Mouse (Mus musculus) retina, embryonic 14.5 days (tissue): ENCODE results near the gene Eif5b.
"Not testable (repeated sequence)": the region's sequence is repeated elsewhere in the genome, so short reads cannot be mapped to it uniquely, and the experiment has no call there.

Source experiments
- DNase-seq: peaks from one replicate; pipeline ENCODE4 v3.0.0-alpha.2; 2015; ENCODE audit warnings: low spot score

Eif5b gene

GRCm38 (mm10) chr1:38003046-38003445 lies 5.2 kb downstream of the Eif5b start:
- DNase-seq: no peak

DNA sequence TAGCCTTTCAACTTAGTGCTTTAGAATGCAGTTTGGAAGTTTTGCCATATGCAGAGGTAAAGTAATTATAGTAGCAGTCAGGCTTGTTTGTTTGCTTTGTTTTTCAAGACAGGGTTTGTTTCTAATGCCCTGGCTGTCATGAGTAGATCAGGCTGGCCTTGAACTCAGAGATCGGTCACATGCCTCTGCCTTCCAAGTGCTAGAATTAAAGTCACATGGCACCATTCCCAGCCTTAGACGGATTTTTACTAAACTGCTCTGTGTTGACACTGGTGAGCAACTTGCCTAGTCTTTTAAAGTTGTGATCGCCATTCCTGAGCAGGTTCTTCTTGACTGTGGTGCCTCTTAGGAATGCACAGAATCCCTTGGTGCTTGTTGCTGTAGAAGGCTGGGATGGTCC lies 8.9 kb downstream of the Eif5b start:
- no peak for DNase-seq

- DNase-seq: no peak
Measured at GRCm38 (mm10) chr1:38011647-38012046, 13.8 kb downstream of the Eif5b start.

- no peak for DNase-seq
Measured at GRCm38 (mm10) chr1:38012104-38012503, 14.3 kb downstream of the Eif5b start.

- DNase-seq: no peak
Measured at GRCm38 (mm10) chr1:38012509-38012908, 14.7 kb downstream of the Eif5b start.

- DNase-seq: no peak
Measured at GRCm38 (mm10) chr1:38014551-38015203, 16.9 kb downstream of the Eif5b start.

DNA sequence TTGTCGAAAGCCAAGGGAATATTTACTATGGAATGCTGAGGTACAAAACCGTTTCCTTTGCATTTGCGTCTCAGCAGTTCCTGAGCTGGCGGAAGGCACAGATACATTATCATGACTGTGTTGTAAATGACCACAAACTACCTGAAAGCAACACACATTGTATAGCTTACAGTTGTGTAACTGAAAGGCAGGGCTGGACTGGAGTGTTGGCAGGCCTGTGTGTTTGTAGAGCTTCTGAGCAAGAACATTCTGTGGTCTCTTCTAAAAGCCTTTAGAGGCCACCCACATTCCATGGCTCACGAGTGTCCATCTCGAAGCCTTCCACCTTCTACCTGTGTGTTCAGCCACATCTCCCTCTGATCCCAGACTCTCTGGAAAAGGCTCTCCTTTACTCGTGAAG lies 29.5 kb downstream of the Eif5b start:
- no peak for DNase-seq

DNA sequence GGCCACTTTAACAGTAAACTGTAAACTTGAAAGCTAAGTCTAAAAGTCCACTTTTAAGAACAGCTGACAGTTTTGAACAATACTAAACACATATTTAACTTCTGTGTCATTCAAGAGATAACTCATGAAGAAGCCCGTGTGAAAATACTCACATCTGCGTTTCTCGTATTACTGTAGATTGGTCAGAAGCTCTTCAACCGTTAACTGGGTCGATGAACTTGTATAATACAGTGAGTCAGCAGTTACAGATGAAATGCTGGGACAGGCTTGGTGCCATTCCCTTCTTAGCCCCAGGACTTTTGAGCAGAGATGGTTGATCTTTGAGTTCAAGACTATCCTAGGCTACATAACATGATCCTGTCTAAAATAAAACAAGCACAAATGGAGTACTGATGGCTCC lies 33.6 kb downstream of the Eif5b start:
- no peak for DNase-seq

GRCm38 (mm10) chr1:38035521-38035920 lies 37.7 kb downstream of the Eif5b start:
- no peak for DNase-seq

DNA sequence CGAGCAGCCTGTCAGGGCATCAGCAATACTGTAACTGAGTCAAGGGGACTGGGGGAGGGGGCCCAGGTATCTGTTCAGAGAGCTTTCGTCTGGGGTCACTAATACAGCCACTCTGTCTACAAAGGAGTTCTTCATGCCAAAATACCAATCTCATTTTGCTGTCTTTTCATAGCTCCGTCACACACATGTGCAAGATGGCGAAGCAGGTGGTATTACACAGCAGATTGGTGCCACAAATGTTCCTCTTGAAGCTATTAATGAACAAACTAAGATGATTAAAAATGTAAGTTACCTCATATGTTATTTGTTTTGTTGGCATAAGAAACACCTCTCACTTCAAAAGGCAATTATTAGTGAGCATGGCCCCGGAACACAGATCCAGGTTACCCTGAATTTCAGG lies 39.6 kb downstream of the Eif5b start:
- no peak for DNase-seq

GRCm38 (mm10) chr1:38038898-38039297 lies 41.1 kb downstream of the Eif5b start:
- no peak for DNase-seq

DNA sequence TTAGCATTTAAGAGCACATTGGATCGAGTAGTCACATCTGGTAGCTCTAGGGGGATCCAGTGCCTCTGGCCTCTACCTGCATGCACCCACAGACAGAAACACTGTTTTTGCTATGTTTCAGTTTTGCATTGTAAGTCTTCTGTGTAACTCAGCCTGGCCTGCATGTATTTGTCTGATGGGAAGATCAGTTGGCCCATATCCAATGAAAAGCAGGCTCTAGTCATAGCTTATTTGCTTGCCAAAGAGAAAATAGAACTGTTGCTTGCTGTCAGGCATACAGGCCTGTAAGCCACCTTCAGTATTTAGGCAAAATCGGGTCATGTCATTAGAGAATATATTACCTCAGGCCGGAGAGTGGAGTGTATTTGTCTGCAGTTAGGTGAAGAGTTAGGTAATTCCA lies 50.3 kb downstream of the Eif5b start:
- no peak for DNase-seq

DNA sequence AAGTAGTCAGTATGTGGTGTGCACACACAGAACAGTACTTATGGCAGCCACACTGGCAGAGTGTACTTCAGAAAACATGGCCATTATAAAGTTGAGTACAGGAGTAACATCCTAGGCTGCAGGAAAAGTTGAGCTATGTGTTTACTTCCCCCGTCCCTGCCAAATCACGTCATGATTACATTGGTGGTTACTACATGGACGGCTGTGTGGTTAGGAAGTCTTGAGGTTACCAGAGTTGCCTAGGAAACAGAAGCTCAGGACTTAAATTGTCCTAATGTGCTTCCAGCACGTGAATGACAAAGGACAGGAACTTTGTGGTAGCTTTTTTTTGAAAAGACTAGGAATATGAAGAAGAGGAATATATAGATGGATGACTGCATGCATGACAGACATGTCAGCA lies 51.8 kb downstream of the Eif5b start:
- no peak for DNase-seq

DNA sequence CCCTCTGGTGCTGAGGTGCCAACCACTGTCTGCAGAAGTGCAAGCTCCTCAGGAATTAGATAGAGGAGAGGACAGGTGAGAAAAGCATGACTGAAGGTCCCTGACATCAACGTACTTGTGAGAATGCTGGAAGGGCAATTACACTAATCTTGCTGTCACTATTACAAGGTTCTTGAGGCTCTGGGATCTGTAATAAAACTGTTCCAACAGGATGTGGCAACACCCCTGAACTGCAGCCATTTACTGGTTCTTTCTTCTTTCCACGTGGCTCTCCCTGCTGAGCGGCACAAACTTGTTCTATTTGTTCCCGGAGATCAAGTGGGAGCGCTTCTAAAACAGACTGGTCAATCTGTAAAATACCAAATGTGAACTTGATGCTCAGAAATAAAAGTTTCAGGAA lies 57.4 kb downstream of the Eif5b start:
- DNase-seq: no peak

DNA sequence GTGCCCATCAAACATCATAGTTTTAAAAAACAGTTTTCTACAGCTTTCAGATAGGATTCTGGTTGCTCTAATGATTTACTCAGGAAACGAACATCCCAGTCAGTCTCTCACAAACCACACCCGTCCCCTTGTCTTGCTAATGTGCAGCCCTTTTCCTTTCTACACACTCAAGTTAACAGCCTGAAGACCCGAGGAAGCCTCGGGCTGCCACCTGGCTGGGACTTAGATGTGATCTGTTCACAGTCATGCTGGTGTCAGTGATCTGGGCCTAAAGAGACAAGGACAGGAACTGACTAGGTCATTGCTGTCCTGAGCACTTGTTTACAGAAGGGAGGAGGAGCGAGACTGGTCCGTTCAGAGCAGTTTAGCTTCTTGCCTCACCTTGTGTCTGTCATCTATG lies 60.6 kb downstream of the Eif5b start:
- DNase-seq: no peak

DNA sequence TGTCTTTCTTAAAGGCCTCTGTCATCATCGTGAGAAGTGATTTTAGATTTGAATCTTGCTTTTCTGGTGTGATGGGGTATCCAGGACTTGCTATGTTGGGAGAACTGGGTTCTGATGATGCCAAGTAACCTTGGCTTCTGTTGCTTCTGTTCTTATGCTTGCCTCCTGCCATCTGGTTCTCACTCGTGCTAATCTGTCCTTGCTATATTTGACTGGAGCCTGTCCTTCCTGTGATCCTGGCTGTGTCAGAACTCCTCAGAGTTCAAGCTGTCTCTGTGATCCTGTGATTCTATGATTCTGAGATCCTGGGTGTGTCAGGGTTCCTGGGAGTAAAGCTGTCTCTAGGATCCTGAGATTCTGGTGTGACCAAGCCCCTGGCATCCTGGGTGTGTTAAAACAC lies 64.3 kb downstream of the Eif5b start:
- DNase-seq: not testable (repeated sequence)

DNA sequence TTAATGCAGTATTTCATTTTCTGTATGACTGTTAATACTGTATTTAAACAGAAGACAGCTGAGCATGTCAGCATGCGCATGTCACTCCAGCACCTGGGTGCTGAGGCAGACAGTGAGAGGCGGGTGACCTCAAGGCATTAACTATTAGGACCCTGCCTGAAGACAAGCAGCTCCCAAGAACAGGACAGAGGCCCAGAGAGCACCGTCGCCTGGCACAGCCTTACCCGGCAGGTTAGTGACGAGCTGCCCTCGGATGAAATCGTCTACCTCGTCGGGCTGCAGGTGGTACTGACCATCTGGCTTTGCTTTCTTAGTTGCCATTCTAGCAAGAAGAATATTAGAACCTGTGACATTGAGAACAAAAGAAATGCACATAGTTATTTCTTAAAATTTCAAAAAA lies 69.5 kb downstream of the Eif5b start:
- no peak for DNase-seq

GRCm38 (mm10) chr1:38071326-38071725 lies 73.5 kb downstream of the Eif5b start:
- no peak for DNase-seq

DNA sequence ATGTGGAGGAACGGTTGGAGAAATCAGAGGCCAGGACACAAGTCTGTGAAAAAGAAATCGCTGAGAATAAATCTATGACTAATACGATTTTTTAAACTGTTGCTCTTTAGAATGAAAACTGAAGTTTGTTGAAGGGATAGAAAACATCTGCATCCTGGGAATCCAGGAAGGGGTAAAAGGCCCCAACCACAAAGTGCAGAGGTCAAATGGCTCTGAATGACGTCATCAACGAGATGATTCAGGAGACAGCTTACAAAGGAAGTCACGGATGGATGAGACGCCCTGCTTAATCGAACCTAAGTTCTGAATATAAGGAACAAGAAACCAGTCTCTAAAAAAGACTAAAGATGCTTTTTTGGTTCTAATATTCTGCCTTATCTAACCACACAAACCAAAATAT lies 83.5 kb downstream of the Eif5b start:
- DNase-seq: no peak

- no peak for DNase-seq
Measured at GRCm38 (mm10) chr1:38103214-38103613, 105.4 kb downstream of the Eif5b start.

DNA sequence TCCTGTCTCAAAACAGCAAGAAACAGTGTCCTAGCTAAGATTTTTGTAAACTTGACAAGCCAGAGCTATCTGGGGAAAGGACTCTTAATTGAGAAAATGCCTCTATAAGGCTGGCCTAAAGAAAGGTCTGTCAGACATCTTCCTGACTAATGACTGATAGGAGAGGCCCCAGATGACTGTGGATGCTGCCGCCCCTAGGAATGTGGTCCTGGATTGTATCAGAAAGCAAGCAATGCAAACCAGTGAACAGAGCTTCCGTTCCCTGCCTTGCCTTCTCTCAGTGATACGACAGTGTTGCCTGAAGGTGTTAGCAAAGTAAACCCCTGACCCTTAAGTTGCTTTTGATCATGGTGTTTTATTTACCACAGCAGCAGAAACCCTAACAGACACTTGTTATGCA lies 106.0 kb downstream of the Eif5b start:
- no peak for DNase-seq
